Mouse (Mus musculus) lung, adult 2 months (tissue): ENCODE data around the gene Cdhr4.

Experiments used
- CTCF ChIP-seq: fragments of 200-500 bp; IDR thresholded peaks from 2 replicates; pipeline ENCODE4 v1.5.1; 2011; ENCODE audit warnings: mild to moderate bottlenecking, low read length, control low read depth; ENCODE audit not compliant: insufficient read depth
- POLR2A ChIP-seq: fragments of 200-500 bp; IDR thresholded peaks from 2 replicates; pipeline ENCODE4 v1.6.1; 2011; ENCODE audit warnings: low read depth, mild to moderate bottlenecking, control low read depth, low read length, borderline replicate concordance; ENCODE audit errors: extremely low read depth

GRCm38 (mm10) chr9:107978815-107979214, 13.5 kb upstream of the Cdhr4 start:
- TF ChIP-seq POLR2A, result no peak
- no peak for TF ChIP-seq CTCF
